Mouse (Mus musculus): ENCODE results near the gene Fam222b. TPM values are rescaled to one million over a fixed set of nuclear protein-coding genes. Genes with fewer than 3 reads are reported as not detected.
"Not testable (repeated sequence)": the region's sequence is repeated elsewhere in the genome, so short reads cannot be mapped to it uniquely, and the experiment has no call there.

Gene Fam222b
- polyA plus RNA-seq, 1 experiment from 2014 or later = 22.1 TPM

- Histone ChIP-seq H3K27ac (peak overlapping the region; percentile 36; the same call in 1 of the 2 replicates), H3K36me3 (ENCODE audit: poor library complexity, severe bottlenecking) (peaks cover 32% of the 10 kb centered on the region), H3K4me2 (peak overlapping the region; percentile 86), H3K9ac (peak overlapping the region; percentile 74), H3K27me3 (no peaks in the 10 kb centered on the region), H3K9me3 (replicated peaks) (no peaks in the 10 kb centered on the region), H3K4me1 (peaks cover 67% of the 10 kb centered on the region), H3K4me3 (peak overlapping the region; percentile 61)
- WGBS = 37% methylated on average over 8 of the region's 8 CpGs
- no peak for ATAC-seq
Measured at GRCm38 (mm10) chr11:78179438-78179999, 85.1 kb downstream of the Fam222b start.

- ATAC-seq = no peak
- 78% methylated on average over 6 of the region's 6 CpGs for WGBS
Measured at GRCm38 (mm10) chr11:78180081-78180761, 85.8 kb downstream of the Fam222b start.

GRCm38 (mm10) chr11:78181830-78182357 is 87.4 kb downstream of the Fam222b start:
- peak overlapping the region; percentile 91 for H3K9ac ChIP-seq
- ATAC-seq = no peak
- H3K4me1 ChIP-seq = peaks cover 59% of the 10 kb centered on the region
- 50% methylated on average over 2 of the region's 2 CpGs for WGBS
- H3K27ac ChIP-seq = no peak overlapping the region
- no peaks in the 10 kb centered on the region for H3K9me3 ChIP-seq (replicated peaks)
- peak overlapping the region; percentile 74 for H3K4me2 ChIP-seq
- H3K4me3 ChIP-seq = peak overlapping the region; percentile 92
- H3K36me3 ChIP-seq (ENCODE audit: poor library complexity, severe bottlenecking) = peaks cover 32% of the 10 kb centered on the region
- H3K27me3 ChIP-seq = no peaks in the 10 kb centered on the region

More at GRCm38 (mm10) chr11:78180081-78180761, 85.8 kb downstream of the Fam222b start:
- Histone ChIP-seq H3K9me3 (replicated peaks) (no peaks in the 10 kb centered on the region), H3K27ac (no peak overlapping the region), H3K27me3 (no peaks in the 10 kb centered on the region), H3K4me3 (no peak overlapping the region), H3K4me2 (0 out of 2 replicates have a peak overlapping the region, but pooled peaks have one; percentile 4), H3K9ac (no peak overlapping the region), H3K4me1 (peaks cover 67% of the 10 kb centered on the region), H3K36me3 (ENCODE audit: poor library complexity, severe bottlenecking) (peaks cover 32% of the 10 kb centered on the region)

GRCm38 (mm10) chr11:78182450-78182849 is 88.0 kb downstream of the Fam222b start:
- 9% methylated on average over 7 of the region's 7 CpGs for WGBS
- H3K9ac ChIP-seq = peak overlapping the region; percentile 91
- ATAC-seq = no peak
- H3K27ac ChIP-seq = peak overlapping the region; percentile 93; the same call in 1 of the 2 replicates
- peak overlapping the region; percentile 74 for H3K4me2 ChIP-seq
- peak overlapping the region; percentile 92 for H3K4me3 ChIP-seq
- H3K36me3 ChIP-seq (ENCODE audit: poor library complexity, severe bottlenecking) = peaks cover 32% of the 10 kb centered on the region
- no peaks in the 10 kb centered on the region for H3K27me3 ChIP-seq
- no peaks in the 10 kb centered on the region for H3K9me3 ChIP-seq (replicated peaks)
- H3K4me1 ChIP-seq = peaks cover 53% of the 10 kb centered on the region

GRCm38 (mm10) chr11:78182961-78183844 is 88.7 kb downstream of the Fam222b start, which contains the start of gene Rpl23a:
Rpl23a (minus strand) TSS chr11:78183584.
- under 1% methylated on average over 38 of the region's 38 CpGs for WGBS
- peaks cover 32% of the 10 kb centered on the region for H3K36me3 ChIP-seq (ENCODE audit: poor library complexity, severe bottlenecking)
- peak within 1 kb of the TSS; percentile 93 for H3K27ac ChIP-seq
- peaks cover 52% of the 10 kb centered on the region for H3K4me1 ChIP-seq
- H3K4me2 ChIP-seq = peak within 1 kb of the TSS; percentile 74
- H3K9me3 ChIP-seq (replicated peaks) = no peaks in the 10 kb centered on the region
- ATAC-seq = peak; percentile 95
- no peaks in the 10 kb centered on the region for H3K27me3 ChIP-seq
- H3K9ac ChIP-seq = peak within 1 kb of the TSS; percentile 91
- H3K4me3 ChIP-seq = peak within 1 kb of the TSS; percentile 92

- Histone ChIP-seq H3K4me3 (peak overlapping the region; percentile 92), H3K4me2 (peak overlapping the region; percentile 47), H3K9me3 (replicated peaks) (no peaks in the 10 kb centered on the region), H3K27me3 (no peaks in the 10 kb centered on the region), H3K36me3 (ENCODE audit: poor library complexity, severe bottlenecking) (peaks cover 32% of the 10 kb centered on the region), H3K9ac (no peak overlapping the region), H3K27ac (peak overlapping the region; percentile 26; the same call in 1 of the 2 replicates), H3K4me1 (peaks cover 44% of the 10 kb centered on the region)
- peak; percentile 3; the same call in 1 of the 2 replicates for ATAC-seq
- 52% methylated on average over 10 of the region's 10 CpGs for WGBS
Measured at GRCm38 (mm10) chr11:78183884-78184514, 89.5 kb downstream of the Fam222b start.

GRCm38 (mm10) chr11:78184702-78185101 is 90.2 kb downstream of the Fam222b start:
- H3K4me3 ChIP-seq; H3K9ac ChIP-seq; H3K27me3 ChIP-seq; H3K27ac ChIP-seq; H3K9me3 ChIP-seq (replicated peaks); H3K4me2 ChIP-seq; ATAC-seq: not testable (repeated sequence)
- peaks cover 40% of the 10 kb centered on the region for H3K4me1 ChIP-seq
- 97% methylated on average over 6 of the region's 6 CpGs for WGBS
- peaks cover 26% of the 10 kb centered on the region for H3K36me3 ChIP-seq (ENCODE audit: poor library complexity, severe bottlenecking)

GRCm38 (mm10) chr11:78188331-78189233 is 94.1 kb downstream of the Fam222b start, which contains the start of gene Rab34:
Rab34 (plus strand) TSS chr11:78188430.
- Histone ChIP-seq H3K27me3 (no peaks in the 10 kb centered on the region), H3K9ac (peak within 1 kb of the TSS; percentile 82), H3K9me3 (replicated peaks) (no peaks in the 10 kb centered on the region), H3K27ac (peak within 1 kb of the TSS; percentile 94), H3K4me2 (peak within 1 kb of the TSS; percentile 65), H3K36me3 (ENCODE audit: poor library complexity, severe bottlenecking) (peaks cover 33% of the 10 kb centered on the region), H3K4me1 (peaks cover 21% of the 10 kb centered on the region), H3K4me3 (peak within 1 kb of the TSS; percentile 60)
- peak; percentile 83 for ATAC-seq
- under 1% methylated on average over 78 of the region's 80 CpGs for WGBS

- no peaks in the 10 kb centered on the region for H3K27me3 ChIP-seq
- H3K4me1 ChIP-seq = peaks cover 20% of the 10 kb centered on the region
- peak overlapping the region; percentile 65 for H3K4me2 ChIP-seq
- H3K9me3 ChIP-seq (replicated peaks) = no peaks in the 10 kb centered on the region
- peak overlapping the region; percentile 60 for H3K4me3 ChIP-seq
- peaks cover 33% of the 10 kb centered on the region for H3K36me3 ChIP-seq (ENCODE audit: poor library complexity, severe bottlenecking)
- H3K27ac ChIP-seq = peak overlapping the region; percentile 94
- H3K9ac ChIP-seq = peak overlapping the region; percentile 82
- WGBS = under 1% methylated on average over 41 of the region's 42 CpGs
- peak; percentile 85 for ATAC-seq
Measured at GRCm38 (mm10) chr11:78189234-78190040, 95.0 kb downstream of the Fam222b start.

- Histone ChIP-seq H3K9ac (no peak overlapping the region), H3K27me3 (no peaks in the 10 kb centered on the region), H3K4me2 (peak overlapping the region; percentile 65), H3K36me3 (ENCODE audit: poor library complexity, severe bottlenecking) (peaks cover 33% of the 10 kb centered on the region), H3K4me3 (peak overlapping the region; percentile 60), H3K4me1 (peaks cover 26% of the 10 kb centered on the region), H3K9me3 (replicated peaks) (no peaks in the 10 kb centered on the region), H3K27ac (peak overlapping the region; percentile 94)
- ATAC-seq = no peak
- WGBS = 75% methylated on average over 6 of the region's 6 CpGs
Measured at GRCm38 (mm10) chr11:78190041-78190440, 95.6 kb downstream of the Fam222b start.
